Mouse (Mus musculus) heart, embryonic 14.5 days (tissue): Measurements from ENCODE around the gene Gm49337. TPM values are rescaled to one million over a fixed set of nuclear protein-coding genes. Genes with fewer than 3 reads are reported as not detected.
A peak's percentile ranks its signal among the peaks of the same experiment; 100 is the strongest.

Experiments used
- ATAC-seq: fragments of 200-750 bp; cut with Nextera tagmentation; 2 replicates; pipeline ENCODE4 v1.8.0; 2017; ENCODE audit warnings: low read depth, moderate TSS enrichment; ENCODE audit not compliant: insufficient number of reproducible peaks, insufficient read depth, low FRiP score
- H3K27ac ChIP-seq, 2 experiments: fragments of 200-500 bp in 1 of 2; fragments of 300-500 bp in 1 of 2; sonication (generic) in 1 of 2; replicated peaks in 1 of 2; 2 replicates each; pipeline ENCODE4 v1.5.1; 2012 to 2014; ENCODE audit warnings: low read depth in 2 of 2, low read length in 2 of 2, control low read depth in 1 of 2, mild to moderate bottlenecking in 1 of 2, mixed read lengths in 1 of 2; ENCODE audit not compliant: control insufficient read depth in 1 of 2, insufficient read depth in 1 of 2
- H3K27me3 ChIP-seq: fragments of 300-500 bp; sonication (generic); 2 replicates; pipeline ENCODE4 v1.6.1; 2014; ENCODE audit warnings: mild to moderate bottlenecking, low read length, control low read depth; ENCODE audit not compliant: control insufficient read depth, insufficient read depth
- H3K36me3 ChIP-seq: fragments of 300-500 bp; sonication (generic); 2 replicates; pipeline ENCODE4 v1.6.1; 2014; ENCODE audit warnings: mild to moderate bottlenecking, control low read depth, low read length, mixed read lengths; ENCODE audit not compliant: control insufficient read depth, insufficient read depth
- H3K4me1 ChIP-seq, 2 experiments: fragments of 200-500 bp in 1 of 2; fragments of 300-500 bp in 1 of 2; sonication (generic) in 1 of 2; 2 replicates each; pipeline ENCODE4 v1.6.1; 2012 to 2014; ENCODE audit warnings: low read length in 2 of 2, control low read depth in 1 of 2, mixed read lengths in 1 of 2; ENCODE audit not compliant: control insufficient read depth in 2 of 2, insufficient read depth in 2 of 2
- H3K4me2 ChIP-seq: fragments of 300-500 bp; sonication (generic); 2 replicates; pipeline ENCODE4 v1.6.1; 2014; ENCODE audit warnings: mild to moderate bottlenecking, low read length
- H3K4me3 ChIP-seq, 2 experiments: fragments of 200-500 bp in 1 of 2; fragments of 300-500 bp in 1 of 2; sonication (generic) in 1 of 2; 2 replicates each; pipeline ENCODE4 v1.5.1; 2012 to 2014; ENCODE audit warnings: low read length in 2 of 2, mild to moderate bottlenecking in 2 of 2, control low read depth in 1 of 2, low read depth in 1 of 2, moderate library complexity in 1 of 2; ENCODE audit not compliant: control insufficient read depth in 1 of 2, insufficient read depth in 1 of 2
- H3K9ac ChIP-seq: fragments of 300-500 bp; sonication (generic); 2 replicates; pipeline ENCODE4 v1.6.1; 2014; ENCODE audit warnings: mild to moderate bottlenecking, low read length
- H3K9me3 ChIP-seq: fragments of 300-500 bp; sonication (generic); 2 replicates; pipeline ENCODE4 v1.6.1; 2016; ENCODE audit warnings: low read length, control low read depth; ENCODE audit not compliant: control insufficient read depth
- WGBS: fragments of 180-500 bp; shearing (Covaris S2); extraction: QIAGEN DNeasy Blood & Tissue Kit; methylation state at CpG from one replicate; pipeline ENCODE4 v1.1.7; 2014; 5-methylcytosine and 5-hydroxymethylcytosine counted together
- polyA plus RNA-seq: library from polyadenylated mRNA; unstranded; fragments of >200 nt; fragmentation: Nextera tagmentation; extraction: Ambion mirVana; gene quantifications from 2 replicates; pipeline ENCODE4 v1.2.1, GENCODE M21; 2014

Gm49337 gene
- polyA plus RNA-seq, 1 experiment from 2014 or later: not detected

DNA sequence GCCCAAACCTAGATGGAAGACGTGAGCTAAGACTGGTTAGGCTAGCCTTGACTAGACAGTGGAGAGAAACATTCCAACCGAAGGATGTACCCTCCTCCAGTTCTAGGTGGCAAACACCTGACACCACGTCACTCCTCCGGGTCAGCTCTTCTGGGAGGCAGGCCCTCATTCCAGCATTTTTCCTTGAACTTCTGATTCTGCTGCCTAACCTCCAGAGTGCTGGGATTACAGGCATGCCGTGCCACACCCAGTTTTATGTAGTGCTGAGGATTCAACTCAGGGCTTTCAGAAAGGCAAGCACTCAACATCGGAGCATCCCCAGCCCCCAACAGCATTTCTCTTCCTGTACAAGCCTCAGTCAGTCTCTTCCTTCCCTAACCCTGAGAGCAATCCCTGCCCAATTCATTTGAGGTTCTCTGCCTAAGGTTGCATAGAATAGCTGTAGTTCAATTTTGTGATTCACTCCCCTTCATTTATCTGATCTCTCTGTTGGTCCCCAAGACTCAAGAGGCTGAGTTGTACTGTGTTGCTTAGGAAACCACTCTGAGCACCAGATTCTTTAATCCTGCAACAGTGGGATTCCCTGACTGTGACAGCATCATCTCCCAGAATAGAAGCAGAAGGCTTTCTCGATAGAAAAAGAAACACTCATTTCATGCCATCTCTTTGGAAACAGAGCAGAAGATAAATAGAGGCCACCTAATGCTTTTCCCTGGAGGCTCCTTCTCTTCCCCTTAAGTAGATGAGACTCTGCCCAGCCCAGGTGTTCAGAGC is 32.2 kb upstream of the Gm49337 start:
- 63% methylated on average over 7 of the region's 7 CpGs for WGBS
- H3K36me3 ChIP-seq: 0 out of 2 replicates have a peak, but pooled peaks cover 4% of the 10 kb centered on the region
- no peak for ATAC-seq

GRCm38 (mm10) chr4:116141736-116142135 is 31.4 kb upstream of the Gm49337 start:
- no peak overlapping the region for H3K4me3 ChIP-seq
- H3K9me3 ChIP-seq: no peaks in the 10 kb centered on the region
- H3K27me3 ChIP-seq: no peaks in the 10 kb centered on the region
- no peak overlapping the region for H3K27ac ChIP-seq
- no peak for ATAC-seq
- no peak overlapping the region for H3K4me2 ChIP-seq
- 61% methylated on average over 1 of the region's 1 CpGs for WGBS
- no peak overlapping the region for H3K9ac ChIP-seq
- H3K36me3 ChIP-seq: no peaks in the 10 kb centered on the region
- peaks cover 7 to 19% of the 10 kb centered on the region in 2 experiments for H3K4me1 ChIP-seq

More for the DNA sequence above, 32.2 kb upstream of the Gm49337 start:
- H3K4me3 ChIP-seq: no peak overlapping the region
- H3K4me1 ChIP-seq: peaks cover 7 to 19% of the 10 kb centered on the region in 2 experiments
- H3K9me3 ChIP-seq: no peaks in the 10 kb centered on the region
- H3K4me2 ChIP-seq: no peak overlapping the region
- H3K27me3 ChIP-seq: no peaks in the 10 kb centered on the region
- no peak overlapping the region for H3K9ac ChIP-seq
- H3K27ac ChIP-seq: no peak overlapping the region

DNA sequence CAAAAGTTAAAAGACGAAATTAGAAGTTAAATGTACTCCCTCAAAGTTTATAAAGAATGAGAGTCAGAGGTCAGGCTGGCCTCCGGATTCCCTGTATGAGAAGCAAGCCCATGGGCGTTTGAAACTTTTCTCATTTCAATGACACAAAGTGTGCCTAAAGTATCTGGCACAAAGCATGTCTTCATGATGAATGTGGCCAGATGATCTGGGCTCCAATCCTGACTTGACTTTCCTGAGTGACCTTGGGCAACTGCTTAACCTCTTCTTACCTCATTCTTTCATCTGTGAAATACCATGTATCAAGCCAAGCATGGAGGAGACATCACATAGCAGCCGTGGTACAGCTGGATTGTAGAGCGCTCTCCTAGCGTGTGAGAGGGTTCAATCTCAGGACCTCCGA is 30.9 kb upstream of the Gm49337 start:
- H3K4me2 ChIP-seq: no peak overlapping the region
- H3K27ac ChIP-seq: no peak overlapping the region
- no peaks in the 10 kb centered on the region for H3K9me3 ChIP-seq
- peaks cover 7 to 18% of the 10 kb centered on the region in 2 experiments for H3K4me1 ChIP-seq
- no peak overlapping the region for H3K9ac ChIP-seq
- no peak overlapping the region for H3K4me3 ChIP-seq
- ATAC-seq: no peak
- 83% methylated on average over 7 of the region's 7 CpGs for WGBS
- no peaks in the 10 kb centered on the region for H3K27me3 ChIP-seq
- H3K36me3 ChIP-seq: no peaks in the 10 kb centered on the region

DNA sequence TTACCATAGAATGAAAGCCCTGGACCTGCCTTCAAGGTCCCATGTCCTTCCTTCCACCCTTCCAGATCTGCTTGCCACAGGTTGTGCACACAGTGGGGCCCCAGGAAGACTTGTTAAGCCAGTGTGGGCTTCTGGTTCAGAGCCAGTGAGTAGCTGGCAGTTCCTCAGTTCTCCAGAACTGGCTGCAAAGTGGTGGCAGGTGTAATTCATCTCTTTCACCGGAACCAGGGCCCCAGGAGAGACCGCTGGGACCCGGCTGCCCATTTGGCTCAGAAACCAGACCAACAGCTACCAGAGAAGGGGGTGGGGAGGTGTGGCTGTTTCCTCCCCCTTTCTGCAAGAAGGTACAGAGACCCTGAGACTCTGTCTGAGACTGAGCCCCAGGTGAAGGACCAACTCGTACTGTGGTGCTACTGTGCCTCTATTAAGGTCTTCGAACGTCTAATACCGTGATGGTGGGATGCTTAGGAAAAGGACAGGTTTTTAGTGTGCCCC is 29.8 kb upstream of the Gm49337 start:
- Histone ChIP-seq H3K27ac (no peak overlapping the region), H3K9me3 (no peaks in the 10 kb centered on the region), H3K4me3 (peak overlapping the region; percentile 11 to 73; a peak in 2 of 4 replicates), H3K9ac (peak overlapping the region; percentile 81), H3K27me3 (no peaks in the 10 kb centered on the region), H3K36me3 (no peaks in the 10 kb centered on the region), H3K4me1 (peaks cover 7 to 12% of the 10 kb centered on the region in 2 experiments), H3K4me2 (peak overlapping the region; percentile 93)
- WGBS: 18% methylated on average over 7 of the region's 7 CpGs
- no peak for ATAC-seq

- Histone ChIP-seq H3K4me2 (peak overlapping the region; percentile 93), H3K9me3 (no peaks in the 10 kb centered on the region), H3K4me3 (peak overlapping the region; percentile 73 to 78), H3K27ac (no peak overlapping the region), H3K27me3 (no peaks in the 10 kb centered on the region), H3K36me3 (no peaks in the 10 kb centered on the region), H3K9ac (peak overlapping the region; percentile 81), H3K4me1 (peaks cover 7 to 12% of the 10 kb centered on the region in 2 experiments)
- peak; percentile 71 for ATAC-seq
- 1% methylated on average over 47 of the region's 47 CpGs for WGBS
These were observed 29.1 kb upstream of the Gm49337 start for GRCm38 (mm10) chr4:116143891-116144717.

- Histone ChIP-seq H3K4me3 (peak overlapping the region; percentile 85 to 99), H3K27ac (peak overlapping the region; percentile 87 to 97), H3K9ac (peak overlapping the region; percentile 97), H3K27me3 (no peaks in the 10 kb centered on the region), H3K36me3 (peaks cover 33% of the 10 kb centered on the region), H3K4me2 (peak overlapping the region; percentile 81), H3K9me3 (no peaks in the 10 kb centered on the region), H3K4me1 (peaks cover 7 to 16% of the 10 kb centered on the region in 2 experiments)
- WGBS: 21% methylated on average over 6 of the region's 6 CpGs
- no peak for ATAC-seq
These were observed 23.4 kb upstream of the Gm49337 start for GRCm38 (mm10) chr4:116149812-116150155.

GRCm38 (mm10) chr4:116150156-116150861 is 22.9 kb upstream of the Gm49337 start:
- Histone ChIP-seq H3K9ac (peak overlapping the region; percentile 97), H3K27me3 (no peaks in the 10 kb centered on the region), H3K36me3 (peaks cover 39% of the 10 kb centered on the region), H3K4me3 (peak overlapping the region; percentile 85 to 99), H3K4me2 (peak overlapping the region; percentile 81), H3K27ac (peak overlapping the region; percentile 87 to 97), H3K4me1 (peaks cover 7 to 15% of the 10 kb centered on the region in 2 experiments), H3K9me3 (no peaks in the 10 kb centered on the region)
- under 1% methylated on average over 51 of the region's 73 CpGs for WGBS
- peak; percentile 92 for ATAC-seq
